Mouse (Mus musculus): ENCODE results near the gene Prkca. TPM values are rescaled to one million over a fixed set of nuclear protein-coding genes. Genes with fewer than 3 reads are reported as not detected.

Prkca gene
- total and polyA plus RNA-seq, 3 experiments, result 15.3 to 30.9 (median 19.9) TPM

DNA sequence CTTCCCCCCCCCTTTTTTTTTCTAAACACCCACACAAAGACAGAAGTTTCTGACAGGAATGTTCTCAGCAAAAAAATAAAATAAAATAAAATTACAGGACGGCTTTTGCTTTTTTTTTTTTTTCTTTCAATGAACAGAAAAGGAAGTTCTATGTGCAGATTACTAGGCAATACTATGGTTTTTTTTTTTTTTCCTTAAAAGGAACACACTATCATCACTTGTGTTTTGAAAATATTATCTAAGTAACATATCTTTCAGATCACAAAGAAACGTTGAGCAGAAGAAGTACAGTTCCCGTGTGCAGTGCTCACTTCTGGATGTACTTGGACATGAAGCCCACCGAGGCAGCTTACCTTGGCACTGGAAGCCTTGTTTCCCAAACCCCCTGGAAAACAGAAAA is 3.4 kb downstream of the Prkca start (continued):
- no peak for TF ChIP-seq TBP (IDR thresholded peaks at IDR 0.05; ENCODE audit: low read depth, low read length)
- peak; percentile 82; the same call in 1 of the 2 replicates for TF ChIP-seq CHD1 (IDR thresholded peaks at IDR 0.05; ENCODE audit: low read depth, low read length)
- TF ChIP-seq MYC (IDR thresholded peaks at IDR 0.05; ENCODE audit: low read depth, low read length), result peak; percentile 34; the same call in 1 of the 2 replicates
- no peak for TF ChIP-seq MAZ (IDR thresholded peaks at IDR 0.05; ENCODE audit: low read depth, low read length)
- TF ChIP-seq MXI1 (IDR thresholded peaks at IDR 0.05; ENCODE audit: low read depth, low read length), result peak; percentile 15; the same call in 1 of the 2 replicates
- peak; percentile 48 to 66 for TF ChIP-seq EP300 (IDR thresholded peaks at IDR 0.05; ENCODE audit: low read depth in 1 of 2, low read length in 2 of 2)
- no peak for TF ChIP-seq MAX (IDR thresholded peaks at IDR 0.05; ENCODE audit: low read length)
- TF ChIP-seq RCOR1 (IDR thresholded peaks at IDR 0.05; ENCODE audit: low read depth, low read length), result peak; percentile 17; the same call in 1 of the 2 replicates
- peak; percentile 99 for TF ChIP-seq ZNF384 (IDR thresholded peaks at IDR 0.05; ENCODE audit: low read depth, low read length)
- TF ChIP-seq TAL1 (IDR thresholded peaks at IDR 0.05; ENCODE audit: low read length), result no peak
- TF ChIP-seq POLR2A (IDR thresholded peaks at IDR 0.05; ENCODE audit: control insufficient read depth in 1 of 2, insufficient read depth in 1 of 2, low read depth in 1 of 2, low read length in 2 of 2, poor library complexity in 1 of 2), result no peak
- TF ChIP-seq CHD2 (IDR thresholded peaks at IDR 0.05; ENCODE audit: low read length), result no peak
- no peak for TF ChIP-seq BHLHE40 (IDR thresholded peaks at IDR 0.05; ENCODE audit: borderline replicate concordance, low read depth, low read length)
- peak; percentile 11; the same call in 1 of the 2 replicates for TF ChIP-seq MYB (IDR thresholded peaks at IDR 0.05; ENCODE audit: low read depth, low read length)
- 0 out of 2 replicates have a peak, but pooled peaks have one; percentile 6 for TF ChIP-seq ELF1 (IDR thresholded peaks at IDR 0.05; ENCODE audit: low read depth, low read length)
- TF ChIP-seq JUND (IDR thresholded peaks at IDR 0.05; ENCODE audit: low read depth, low read length), result no peak
- no peak for TF ChIP-seq RAD21 (IDR thresholded peaks at IDR 0.05; ENCODE audit: low read depth, low read length)
- no peak for TF ChIP-seq ZC3H11A (IDR thresholded peaks at IDR 0.05; ENCODE audit: low read depth, low read length)

DNA sequence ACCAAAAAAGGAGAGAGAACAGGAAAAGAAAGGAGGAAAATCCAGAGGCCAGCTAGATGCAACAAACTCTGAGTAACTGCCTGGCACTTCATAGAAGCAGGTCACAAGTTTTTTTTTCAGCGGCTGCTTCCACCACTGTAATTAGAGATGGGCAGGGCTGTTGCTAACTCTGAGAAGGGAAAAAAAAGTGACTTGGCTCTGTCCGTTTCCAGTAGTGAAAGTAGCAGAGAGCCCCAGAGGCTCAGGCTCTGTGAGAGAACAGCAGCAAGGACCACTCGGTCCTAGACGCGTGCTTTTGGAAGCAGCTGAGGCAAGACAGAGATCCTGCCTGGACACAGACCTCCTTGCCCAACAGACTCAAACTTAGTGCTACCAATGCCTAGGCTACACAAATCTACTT is 7.3 kb downstream of the Prkca start:
- Histone ChIP-seq H3K9ac (ENCODE audit: control insufficient read depth, low read depth, low read length, poor library complexity, severe bottlenecking) (no peak overlapping the region), H3K4me3 (ENCODE audit: control insufficient read depth in 1 of 2, insufficient read depth in 1 of 2, low read depth in 2 of 2, low read length in 2 of 2) (no peak overlapping the region), H3K9me3 (replicated peaks; ENCODE audit: insufficient read depth, low read length) (no peaks in the 10 kb centered on the region), H3K36me3 (ENCODE audit: control insufficient read depth in 1 of 2, insufficient read depth in 2 of 2, low read length in 2 of 2) (peaks cover 10 to 16% of the 10 kb centered on the region in 2 experiments), H3K79me2 (ENCODE audit: control insufficient read depth, insufficient read depth, low read length, poor library complexity) (peaks cover 2% of the 10 kb centered on the region), H3K27me3 (ENCODE audit: control insufficient read depth in 1 of 2, insufficient read depth in 2 of 2, low read length in 2 of 2) (no peaks in the 10 kb centered on the region), H3K27ac (ENCODE audit: control insufficient read depth, low read depth, low read length) (no peak overlapping the region), H3K4me1 (ENCODE audit: control insufficient read depth in 1 of 2, insufficient read depth in 2 of 2, low read length in 2 of 2) (peaks cover 8 to 18% of the 10 kb centered on the region in 2 experiments)
- TF ChIP-seq TCF12 (IDR thresholded peaks at IDR 0.05; ENCODE audit: low read depth, low read length) (no peak), USF2 (IDR thresholded peaks at IDR 0.05; ENCODE audit: borderline replicate concordance in 1 of 2, insufficient read depth in 1 of 2, low read depth in 1 of 2, low read length in 2 of 2) (no peak), ZKSCAN1 (IDR thresholded peaks at IDR 0.05; ENCODE audit: low read depth, low read length) (no peak), CHD1 (IDR thresholded peaks at IDR 0.05; ENCODE audit: low read depth, low read length) (no peak), ETS1 (IDR thresholded peaks at IDR 0.05; ENCODE audit: low read depth, low read length) (no peak), NELFE (IDR thresholded peaks at IDR 0.05; ENCODE audit: low read depth, low read length) (no peak), MYB (IDR thresholded peaks at IDR 0.05; ENCODE audit: low read depth, low read length) (no peak), SIN3A (IDR thresholded peaks at IDR 0.05; ENCODE audit: low read length) (no peak), ZMIZ1 (IDR thresholded peaks at IDR 0.05; ENCODE audit: low read depth, low read length) (no peak), MAZ (IDR thresholded peaks at IDR 0.05; ENCODE audit: low read depth, low read length) (no peak), RAD21 (IDR thresholded peaks at IDR 0.05; ENCODE audit: low read depth, low read length) (no peak), BHLHE40 (IDR thresholded peaks at IDR 0.05; ENCODE audit: borderline replicate concordance, low read depth, low read length) (no peak), JUND (IDR thresholded peaks at IDR 0.05; ENCODE audit: low read depth, low read length) (no peak), GABPA (IDR thresholded peaks at IDR 0.05; ENCODE audit: low read depth, low read length) (no peak), USF1 (IDR thresholded peaks at IDR 0.05; ENCODE audit: low read depth, low read length) (no peak), CHD2 (IDR thresholded peaks at IDR 0.05; ENCODE audit: low read length) (no peak)
- DNase-seq (ENCODE audit: low read depth, low spot score), result no peak

Measured in MEL (cell line).